Mouse (Mus musculus) CD4-positive helper T cell, adult 2 months (primary cell): ENCODE data around the gene Foxm1.

Experiments used
- DNase-seq: peaks from one replicate; pipeline ENCODE4 v3.0.0-alpha.2; 2012; ENCODE audit warnings: low read depth, missing footprints, low spot score

Gene Foxm1

DNA sequence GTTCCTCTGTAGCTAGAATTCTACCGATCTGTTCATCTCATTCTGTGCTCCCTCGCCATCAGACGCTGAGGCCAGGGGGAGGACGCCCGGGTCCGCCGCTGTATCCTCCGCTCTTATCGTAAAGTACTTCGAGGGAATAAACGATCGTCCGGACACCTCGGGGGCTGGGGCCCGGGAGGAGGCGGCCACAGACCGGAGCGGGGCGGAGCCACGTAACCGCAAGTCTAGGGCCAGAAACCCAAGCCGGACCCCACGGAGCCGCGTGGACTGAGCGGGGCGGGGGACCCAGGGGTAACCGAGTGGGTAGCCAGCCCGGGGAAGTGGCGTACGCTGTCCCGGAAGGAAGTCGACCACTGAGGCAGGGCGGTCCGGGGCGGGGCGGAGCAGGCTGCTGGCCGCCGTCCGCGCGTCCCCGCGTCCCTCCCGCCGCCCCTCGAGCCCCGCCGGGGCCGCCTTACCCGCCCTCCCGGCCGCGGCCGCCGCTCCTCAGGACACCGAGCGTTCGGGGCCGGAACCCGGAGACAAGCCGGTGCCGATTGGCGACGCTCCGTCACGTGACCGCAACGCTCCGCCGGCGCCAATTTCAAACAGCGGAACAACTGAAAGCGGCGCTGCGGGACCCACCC, at the start of gene Foxm1, which contains the start of gene Rhno1:
TSS of gene Foxm1 (plus strand) at position 587 of the 626 bp plus-strand sequence.
TSS of gene Rhno1 (minus strand) at position 531 of the 626 bp plus-strand sequence.
- DNase-seq: peak; percentile 85

DNA sequence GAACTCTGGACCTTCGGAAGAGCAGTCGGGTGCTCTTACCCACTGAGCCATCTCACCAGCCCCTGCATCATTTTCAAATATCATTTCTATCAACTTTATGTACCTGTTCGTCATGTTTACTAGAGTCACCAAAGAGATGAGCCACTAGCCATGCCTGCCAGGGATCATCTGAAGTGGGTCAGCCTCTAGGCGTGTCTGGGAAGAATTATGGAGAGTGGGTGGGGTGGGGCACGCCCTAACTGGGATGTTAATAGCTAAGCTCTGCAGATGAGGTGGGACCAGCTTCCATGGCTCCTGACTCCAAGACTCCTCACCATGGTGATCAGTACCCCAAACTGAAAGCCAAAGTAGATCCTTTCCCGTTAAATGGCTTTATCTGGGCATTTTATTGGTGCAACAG, 48.0 kb upstream of the Foxm1 start:
- DNase-seq: no peak

DNA sequence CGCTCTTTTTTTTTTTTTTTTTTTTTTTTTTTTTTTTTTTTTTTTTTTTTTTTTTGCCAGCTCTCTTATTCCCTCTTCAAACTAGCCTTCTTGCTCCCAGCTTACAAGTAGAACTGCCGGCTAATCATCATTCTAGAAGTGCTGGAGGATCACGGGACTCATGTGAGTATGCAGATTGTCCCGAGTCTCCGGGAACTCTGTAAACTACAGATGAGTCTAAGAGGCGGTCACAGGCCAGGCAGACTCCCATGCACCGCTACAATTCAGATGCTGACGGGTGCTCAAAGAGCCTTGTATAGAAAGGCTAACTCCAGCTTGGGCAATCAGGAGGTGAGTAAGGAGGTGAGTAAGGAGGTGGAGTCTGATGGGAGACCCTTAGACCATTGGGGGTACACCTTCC, 47.2 kb upstream of the Foxm1 start:
- no peak for DNase-seq

DNA sequence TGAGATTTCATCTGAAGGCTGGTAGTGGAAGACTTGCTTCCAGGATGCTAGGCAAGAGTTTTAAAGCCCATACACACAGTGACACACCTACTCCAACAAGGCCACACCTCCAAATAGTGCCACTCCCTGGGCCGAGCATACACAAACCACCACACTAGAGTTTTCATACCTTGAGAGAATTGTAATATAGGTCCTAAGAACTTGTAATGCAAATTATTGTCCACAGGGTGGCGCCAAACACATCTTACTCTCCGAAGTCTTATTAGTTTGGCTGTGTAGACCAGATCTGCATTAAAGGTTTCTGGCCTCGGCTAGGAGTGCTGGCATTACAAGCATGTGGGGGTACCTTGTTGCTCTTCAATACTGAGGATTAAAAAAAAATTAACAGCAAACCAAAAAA, 44.5 kb upstream of the Foxm1 start:
- DNase-seq: peak; percentile 74

DNA sequence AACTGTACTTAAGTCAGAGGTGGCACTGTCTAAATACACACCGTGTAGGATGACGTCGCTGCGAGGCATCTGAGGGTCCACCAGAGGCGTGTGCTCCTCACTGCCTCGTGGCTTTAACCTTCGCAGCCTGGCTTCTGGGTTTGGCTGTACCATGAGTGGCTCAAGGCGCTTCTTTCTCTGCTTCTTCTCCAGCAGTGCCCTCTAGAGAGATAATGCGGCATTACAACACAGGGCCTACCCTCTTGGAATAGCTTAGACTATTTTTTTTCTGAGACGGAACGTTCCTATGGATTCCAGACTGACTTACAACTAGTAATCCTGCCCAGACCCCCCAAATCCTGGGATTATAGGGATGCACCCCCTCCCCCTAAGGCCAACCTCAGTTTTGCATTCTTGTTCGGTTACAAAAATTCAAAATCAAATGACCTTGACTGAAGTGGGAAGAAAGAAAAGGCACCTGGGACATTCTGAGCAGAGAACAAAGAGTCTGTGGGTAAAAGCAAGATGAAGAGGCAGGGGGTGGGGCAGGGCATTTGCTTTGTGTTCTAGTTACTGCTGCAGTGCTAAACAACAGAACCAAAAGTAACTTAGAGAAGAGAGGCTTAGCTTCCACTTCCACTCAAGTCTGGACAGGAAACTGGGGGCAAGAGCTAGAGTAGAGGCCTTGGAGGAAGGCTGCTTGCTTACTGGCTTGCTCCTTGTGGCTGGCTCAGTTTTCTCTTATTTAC, 28.2 kb upstream of the Foxm1 start:
- peak; percentile 75 for DNase-seq

DNA sequence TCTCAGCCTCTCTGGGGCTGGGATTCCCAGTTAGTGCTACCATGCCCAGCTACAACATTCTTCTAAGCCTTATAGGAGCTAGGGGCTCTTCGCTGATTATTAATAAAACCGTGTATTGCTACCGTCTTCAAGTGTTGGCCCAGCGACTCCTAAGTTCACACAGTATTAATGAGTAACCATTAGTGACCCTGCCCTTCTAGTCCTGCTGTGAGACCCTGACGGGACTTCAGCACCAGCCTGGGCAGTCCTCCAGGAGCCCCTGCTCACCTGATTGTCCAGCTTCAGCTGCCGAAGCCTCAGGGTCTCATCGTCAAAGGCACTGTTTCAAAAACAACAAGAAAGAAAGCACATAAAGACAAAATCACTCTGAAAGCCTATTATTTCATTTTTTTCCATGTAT, 25.3 kb upstream of the Foxm1 start:
- DNase-seq: no peak

DNA sequence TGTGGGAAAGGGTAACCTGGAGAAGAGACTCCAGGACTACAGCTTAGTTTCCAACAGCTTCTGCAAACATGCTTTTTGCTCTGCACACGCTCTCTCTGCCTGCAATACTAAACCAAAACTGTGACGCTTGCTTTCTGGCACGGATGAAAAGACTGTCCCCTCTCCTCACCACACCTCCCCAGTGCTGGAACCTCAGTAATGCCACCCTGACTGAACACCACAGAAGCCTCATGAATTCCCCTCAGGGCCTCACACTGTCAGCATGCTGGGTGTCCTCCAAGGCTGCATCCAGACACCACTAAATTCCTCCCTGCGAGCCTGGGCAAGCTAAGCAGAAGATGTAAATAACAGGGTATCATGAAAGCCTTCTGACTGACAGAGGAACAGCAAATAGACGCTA, 23.9 kb upstream of the Foxm1 start:
- no peak for DNase-seq

DNA sequence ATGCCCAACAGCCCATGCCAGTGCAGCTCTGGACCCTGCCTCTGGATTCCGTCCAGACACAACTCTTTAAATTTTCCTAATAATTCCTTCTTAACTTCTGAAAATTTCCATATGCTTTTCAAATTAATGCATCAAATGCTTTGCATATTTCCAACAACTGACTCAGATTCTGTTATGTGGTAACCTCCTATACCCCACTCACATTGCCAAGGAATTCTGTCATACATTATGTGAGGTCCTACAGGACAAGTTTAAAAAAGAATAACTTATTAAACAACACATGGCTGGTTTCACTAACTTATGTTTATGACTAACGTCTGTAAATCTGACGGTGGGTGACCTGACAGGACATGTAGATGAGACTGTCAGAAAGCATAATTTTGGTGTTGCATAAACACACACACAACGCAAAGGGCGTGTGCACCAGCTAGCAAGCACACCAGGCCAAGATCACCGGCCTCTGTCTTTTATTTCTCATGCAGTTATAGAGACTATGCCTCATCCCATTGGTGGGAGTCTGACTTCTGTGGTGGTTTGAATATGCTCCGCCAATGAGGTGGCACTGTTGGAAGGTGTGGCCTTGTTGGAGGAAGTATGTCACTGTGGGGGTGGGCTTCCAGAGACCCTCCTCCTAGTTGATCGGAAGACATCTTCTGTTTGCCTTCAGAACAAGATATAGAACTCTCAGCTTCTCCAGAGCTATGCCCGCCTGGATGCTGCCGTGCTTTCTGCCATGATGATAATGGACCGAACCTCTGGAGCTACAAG, 20.6 kb upstream of the Foxm1 start:
- no peak for DNase-seq

DNA sequence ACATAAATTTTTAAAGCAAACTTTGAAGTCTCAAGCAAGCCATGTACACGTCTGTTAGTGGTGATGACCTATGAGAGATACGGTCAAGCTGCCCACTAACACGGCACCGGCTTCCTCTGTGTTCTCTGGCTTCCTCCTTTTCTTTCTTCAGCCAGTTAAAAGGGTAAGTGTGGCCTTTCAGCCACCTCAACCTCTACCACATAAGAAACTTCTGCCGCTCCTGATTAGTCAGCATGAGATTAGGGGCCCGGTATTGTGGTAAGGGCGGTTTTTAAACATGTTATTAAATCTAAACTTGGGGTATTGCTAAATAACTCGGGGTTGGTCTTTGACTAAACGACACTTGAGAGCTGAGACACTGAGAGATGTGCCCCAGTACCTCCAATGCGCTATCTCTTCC, 17.1 kb upstream of the Foxm1 start:
- DNase-seq: no peak

DNA sequence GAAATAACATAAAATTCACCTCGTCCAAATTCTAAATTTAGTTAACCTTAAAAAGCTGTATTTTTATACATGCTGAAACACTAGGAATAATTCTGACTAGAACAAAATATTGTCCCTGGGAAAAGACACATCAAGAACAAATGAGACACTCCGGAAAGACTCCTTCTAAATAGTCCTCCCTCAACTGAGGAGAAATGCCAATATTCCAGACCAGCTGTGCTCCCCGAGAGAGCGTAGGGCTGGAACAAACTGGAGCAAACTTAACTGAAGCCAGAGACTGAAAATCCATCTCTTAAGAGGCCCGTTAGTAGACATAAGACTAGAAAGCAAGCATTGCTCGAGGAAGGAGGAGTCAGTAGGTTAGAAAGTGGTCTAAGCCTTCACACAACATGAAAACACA, 16.0 kb upstream of the Foxm1 start:
- no peak for DNase-seq

DNA sequence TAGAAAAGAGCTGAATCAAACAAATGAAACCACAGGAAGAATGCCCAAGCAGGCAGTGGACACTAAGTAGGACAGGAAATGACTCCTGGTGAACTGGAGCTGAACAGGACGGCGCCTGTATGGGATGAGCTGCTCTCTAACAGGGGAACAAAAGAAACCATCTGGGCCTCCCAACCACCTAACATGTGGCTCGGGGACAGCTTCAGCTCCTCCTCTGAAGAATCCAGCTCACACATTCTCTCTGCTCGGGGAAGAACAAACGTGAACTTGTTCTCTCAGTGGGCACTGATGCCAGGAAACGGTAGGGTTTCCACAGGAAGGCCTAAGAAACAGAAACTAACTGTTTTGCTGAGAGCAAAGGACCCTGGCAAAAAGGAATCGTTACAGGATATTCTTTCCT, 13.1 kb upstream of the Foxm1 start:
- DNase-seq: no peak

DNA sequence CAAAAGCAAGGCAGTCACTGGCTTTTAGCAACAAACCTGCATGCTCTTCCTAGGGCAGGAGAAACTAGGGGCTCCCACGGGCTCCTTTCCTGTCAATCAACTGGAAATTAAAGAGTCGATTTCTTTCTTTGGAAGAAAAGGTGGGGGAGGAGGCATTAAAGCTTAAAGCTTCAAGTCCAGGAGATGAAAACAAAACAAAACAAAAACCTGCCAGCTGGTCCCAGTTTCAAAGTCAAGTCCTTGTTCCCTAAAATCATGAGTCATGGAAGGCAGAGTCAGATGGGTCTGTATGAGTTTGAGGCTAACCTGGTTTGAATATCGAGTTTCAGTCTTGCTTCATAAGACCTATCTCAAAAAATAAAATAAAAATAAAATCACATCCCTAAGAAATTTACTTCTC, 8.6 kb upstream of the Foxm1 start:
- DNase-seq: no peak

DNA sequence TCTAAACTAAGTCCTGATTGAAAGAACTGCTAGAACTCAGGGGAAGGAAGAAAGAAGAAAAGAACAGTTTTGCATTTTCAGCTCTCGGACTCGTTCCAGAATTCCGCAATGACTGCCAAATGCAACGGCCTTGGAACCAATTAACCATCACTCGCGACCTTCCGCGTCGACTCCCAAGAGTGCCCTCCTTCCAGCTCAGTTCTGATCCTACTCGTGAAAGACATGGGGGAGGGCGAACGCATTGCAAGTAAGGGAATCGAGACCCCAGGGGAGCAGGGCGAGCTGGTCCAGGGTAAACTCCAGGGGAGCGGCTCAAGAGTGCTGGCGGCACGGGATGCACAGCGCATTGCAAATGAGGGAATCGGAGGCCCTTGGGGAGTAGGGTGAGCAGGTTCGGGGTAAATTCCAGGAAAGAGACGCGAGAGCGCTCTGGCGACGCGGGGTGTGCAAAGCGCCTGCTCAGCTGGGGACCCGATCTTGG, 7.5 kb upstream of the Foxm1 start:
- DNase-seq: no peak

DNA sequence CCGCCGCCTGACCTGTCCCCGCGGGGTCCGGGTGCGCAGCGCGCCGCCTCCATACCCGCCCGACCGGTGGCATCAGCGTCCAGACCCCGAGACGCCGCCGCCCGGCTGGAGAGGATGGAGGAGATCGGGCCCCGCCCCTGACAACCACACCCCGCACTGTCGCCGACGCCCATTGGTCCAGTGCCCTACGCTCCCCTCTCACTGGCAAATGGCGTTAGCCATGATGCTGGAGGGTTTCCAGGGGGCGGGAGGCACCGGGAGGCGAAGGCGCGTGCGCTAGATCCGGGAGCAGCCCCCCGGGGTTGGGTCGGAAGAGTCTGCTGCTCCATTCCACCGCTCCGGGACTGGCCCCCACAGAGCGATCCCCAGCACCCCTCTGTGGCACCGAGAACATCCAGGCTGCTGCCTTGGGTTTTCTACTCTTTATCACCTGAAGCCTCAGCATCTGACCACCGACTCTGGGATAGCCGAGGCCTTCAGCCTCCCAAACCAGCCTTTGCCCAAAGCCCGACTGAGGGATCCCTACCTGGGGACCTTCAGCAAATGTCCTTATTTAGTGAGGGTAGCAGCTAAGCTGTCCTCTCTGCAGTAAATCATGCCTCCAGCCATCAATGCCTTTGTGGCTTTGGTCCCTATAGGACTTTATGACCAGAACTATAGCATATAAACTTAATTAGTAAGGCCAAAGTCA, 6.9 kb upstream of the Foxm1 start, which contains the start of gene Tulp3:
TSS of gene Tulp3 (minus strand) at position 126 of the 691 bp plus-strand sequence.
- DNase-seq: peak; percentile 89

DNA sequence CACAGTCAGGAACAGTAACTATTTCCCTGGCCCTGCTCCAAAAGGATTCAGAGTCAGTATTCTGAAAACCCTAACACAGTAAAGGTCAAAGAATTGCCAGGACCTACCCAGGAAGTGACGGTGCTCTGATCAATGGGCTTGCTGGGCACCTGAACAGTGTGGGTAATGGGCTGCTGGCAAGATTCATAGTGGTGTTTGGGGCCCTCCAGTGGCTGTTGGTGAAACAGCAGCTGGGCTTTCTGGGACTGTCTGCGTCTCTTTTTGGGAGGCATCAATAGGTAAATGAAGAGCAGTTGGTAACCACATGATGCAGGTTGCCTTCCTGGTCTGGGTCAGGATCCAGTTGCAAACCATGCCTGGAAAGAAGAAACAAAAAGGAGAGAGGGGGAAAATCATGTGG, 3.8 kb upstream of the Foxm1 start:
- DNase-seq: peak; percentile 68

DNA sequence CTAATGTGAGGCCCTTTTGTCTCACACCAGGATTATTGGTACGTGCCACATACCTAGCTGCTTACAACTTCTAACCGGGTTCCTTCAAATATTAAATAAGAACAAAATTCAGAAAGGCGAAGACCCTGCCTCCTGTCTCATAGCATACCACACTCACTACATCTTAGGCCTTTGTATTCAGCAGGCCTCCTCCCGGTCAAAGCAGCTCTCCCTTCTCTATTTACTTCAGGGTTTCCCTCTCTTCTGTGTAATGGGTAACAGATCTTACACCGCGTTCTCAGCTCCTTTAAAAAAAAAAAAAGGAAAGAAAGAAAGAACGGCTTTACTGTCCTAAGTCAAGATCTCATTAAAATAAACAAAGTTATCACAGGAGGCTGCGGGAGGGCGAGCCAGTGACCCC, 866 bp upstream of the Foxm1 start:
- no peak for DNase-seq

DNA sequence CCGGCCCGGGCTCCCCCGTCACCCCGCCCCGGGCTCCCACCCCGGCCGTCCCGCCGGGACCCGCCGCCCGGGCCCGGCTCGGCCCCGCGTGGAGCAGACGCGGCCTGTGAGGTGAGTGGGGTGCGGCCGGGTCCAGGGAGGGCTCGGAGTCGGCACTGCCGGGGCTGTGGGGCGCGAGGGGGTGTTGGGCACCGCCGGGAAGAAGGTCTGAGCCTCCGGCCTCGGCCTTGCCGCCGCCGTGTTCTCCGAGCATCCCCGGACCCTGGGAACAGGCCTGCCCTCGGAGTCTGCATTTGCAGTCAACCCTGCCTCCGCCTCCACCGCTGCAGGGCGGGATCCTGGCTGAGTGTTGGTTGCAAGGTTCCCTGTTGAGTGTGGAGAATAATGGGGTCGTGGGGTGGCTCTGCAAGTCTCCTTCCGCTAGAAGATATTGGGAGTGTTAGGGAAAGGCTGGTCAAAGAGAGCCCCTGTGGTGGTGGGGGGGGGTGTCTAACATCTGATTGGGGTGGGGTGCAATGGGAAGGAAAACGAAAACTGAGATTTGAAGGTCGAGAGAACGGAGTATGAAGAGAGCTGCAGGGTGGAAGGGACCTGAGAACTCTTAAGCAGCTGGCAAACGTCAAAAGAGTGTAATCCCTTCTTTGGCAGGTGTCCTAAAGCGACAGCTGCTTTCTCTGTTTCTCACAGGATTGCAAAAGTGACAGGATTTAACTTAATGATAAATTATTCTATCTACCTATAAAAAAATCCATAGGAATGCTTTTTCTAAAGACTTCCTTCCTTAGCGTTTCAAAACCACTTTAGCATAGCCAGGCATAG, 449 bp downstream of the Foxm1 start:
- peak; percentile 23 for DNase-seq

DNA sequence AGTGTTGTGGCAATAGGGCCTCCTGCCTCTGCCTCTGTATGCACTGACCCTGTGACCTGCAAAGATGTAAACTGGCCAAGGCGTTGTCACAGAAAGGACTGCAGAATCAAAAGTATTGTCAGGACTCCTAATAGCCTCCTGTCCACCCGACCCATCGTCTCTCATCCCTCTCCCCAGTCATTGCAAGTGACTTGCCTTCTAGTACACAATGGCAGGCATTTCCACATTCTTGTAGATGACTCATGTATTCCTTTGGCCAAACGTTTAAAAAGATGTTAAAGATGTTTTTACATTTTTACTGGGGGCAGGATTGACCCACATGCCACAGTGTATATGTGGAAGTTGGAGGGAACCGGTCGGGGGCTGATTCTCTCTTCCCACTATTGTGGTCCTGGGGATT, 2.0 kb downstream of the Foxm1 start:
- DNase-seq: no peak

DNA sequence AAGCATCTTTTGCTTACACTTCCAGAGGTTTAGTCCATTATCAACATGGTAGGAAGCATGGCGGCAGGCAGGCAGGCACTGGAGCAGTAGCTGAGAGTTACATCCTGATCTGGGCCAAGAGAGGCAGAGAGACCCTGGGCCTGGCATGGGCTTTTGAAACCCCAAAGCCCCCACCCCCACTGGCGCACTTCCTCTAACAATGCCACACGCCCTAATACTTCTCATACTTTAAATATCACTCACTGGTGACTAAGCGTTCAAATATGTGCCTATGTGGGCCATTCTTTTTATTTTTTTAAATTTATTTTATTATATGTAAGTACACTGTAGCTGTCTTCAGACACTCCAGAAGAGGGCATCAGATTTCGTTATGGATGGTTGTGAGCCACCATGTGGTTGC, 3.7 kb downstream of the Foxm1 start:
- no peak for DNase-seq

DNA sequence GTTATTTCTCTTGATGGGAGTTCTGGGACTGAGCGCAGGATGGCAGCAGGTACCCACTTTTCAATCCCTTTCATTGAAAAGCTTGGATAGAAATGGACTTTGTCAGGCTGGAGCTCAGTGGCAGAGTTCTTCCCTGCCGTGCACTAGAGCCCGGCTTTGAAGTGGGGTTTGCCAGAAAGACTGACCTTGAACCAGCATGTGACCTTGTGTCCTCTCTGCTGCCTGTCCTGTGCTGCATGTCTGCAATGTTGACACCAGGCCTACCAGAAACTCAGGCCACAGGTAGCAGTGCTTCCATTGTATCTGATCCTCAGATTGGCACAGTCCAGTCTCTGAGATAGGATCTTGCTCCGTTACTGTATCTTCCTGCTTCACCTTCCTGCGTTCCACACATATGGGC, 7.3 kb downstream of the Foxm1 start:
- DNase-seq: no peak

DNA sequence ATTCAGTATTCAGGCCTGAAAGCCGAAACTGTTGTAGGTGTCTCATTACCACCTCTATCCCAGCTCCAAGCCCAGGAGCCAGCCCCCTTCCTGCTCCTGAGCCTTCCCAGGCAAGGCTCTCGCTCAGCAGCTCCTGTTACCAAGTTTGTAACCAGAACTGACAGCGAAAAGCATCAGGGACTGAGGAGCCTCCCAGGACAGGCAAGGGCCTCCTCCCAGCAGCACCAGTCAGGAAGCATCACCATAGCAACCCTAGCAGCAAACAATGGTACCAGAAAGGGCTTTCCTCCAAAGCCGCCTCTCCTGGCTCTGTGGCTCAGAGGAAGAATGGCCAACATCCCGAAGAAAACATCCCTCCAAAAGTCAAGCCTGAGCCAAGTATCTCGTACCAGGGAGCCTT, 12.4 kb downstream of the Foxm1 start, which contains the start of the genes Tex52 and Gm44596:
TSS of gene Tex52 (plus strand) at position 265 of the 400 bp plus-strand sequence.
TSS of gene Gm44596 (plus strand) at position 312 of the 400 bp plus-strand sequence.
- no peak for DNase-seq
